Mouse (Mus musculus): ENCODE measurements around the gene Exph5. TPM values are rescaled to one million over a fixed set of nuclear protein-coding genes. Genes with fewer than 3 reads are reported as not detected.

Exph5 gene
- polyA plus RNA-seq (2017; shearing (Covaris generic)) = 0.22 TPM

GRCm38 (mm10) chr9:53301269-53301720, at the start of gene Exph5:
Exph5 (plus strand) TSS chr9:53301670.

DNA sequence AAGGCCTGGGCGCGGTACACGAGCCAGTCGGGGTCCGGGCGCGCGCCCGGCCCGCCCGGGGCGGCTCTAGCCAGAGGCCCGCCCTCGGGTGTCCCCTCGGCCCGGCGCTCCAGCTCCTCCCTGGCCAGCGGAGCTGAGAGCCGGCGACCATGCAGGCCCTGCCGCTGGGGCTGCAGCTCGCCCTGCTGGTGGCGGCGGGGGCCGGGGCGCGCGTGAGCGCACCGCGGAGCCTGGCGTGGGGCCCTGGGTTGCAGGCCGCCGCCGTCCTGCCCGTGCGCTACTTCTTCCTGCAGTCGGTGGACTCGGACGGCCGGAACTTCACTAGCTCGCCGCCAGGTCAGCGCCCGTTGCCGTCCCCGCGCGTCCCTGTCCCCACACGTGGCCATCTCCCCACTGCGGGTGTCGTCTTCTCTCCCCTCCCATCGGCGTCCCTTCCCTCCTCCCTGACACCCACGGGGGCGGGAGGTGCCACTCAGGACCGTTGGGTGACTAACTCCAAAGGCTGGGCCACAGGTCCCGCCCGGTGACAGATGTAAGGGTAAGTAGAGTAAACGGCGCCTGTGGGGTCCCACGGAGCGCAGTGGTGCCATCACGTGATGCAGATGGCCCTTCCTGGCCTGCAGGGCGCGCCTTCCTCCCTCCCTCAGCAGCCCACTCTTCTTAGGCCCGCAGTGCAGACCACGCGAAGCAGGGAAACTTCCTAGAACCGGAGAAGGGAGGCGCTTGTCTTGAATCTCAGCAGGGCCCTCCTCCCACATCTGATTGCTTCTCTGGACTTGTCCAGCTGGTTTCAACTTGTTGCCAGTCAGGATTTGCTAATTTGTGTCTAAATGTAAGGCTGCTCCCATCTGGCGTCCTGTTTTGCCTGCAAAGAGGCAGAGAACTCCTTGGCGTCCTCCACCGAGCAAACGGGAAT, 82.7 kb downstream of the Exph5 start, which contains the start of gene Kdelc2:
TSS of gene Kdelc2 (plus strand) at position 75 of the 916 bp plus-strand sequence.

GRCm38 (mm10) chr9:53402291-53402711, 100.8 kb downstream of the Exph5 start, which contains the start of gene 4930550C14Rik:
4930550C14Rik (plus strand) TSS chr9:53402325.

Other genes with a start within 250 kb of the Exph5 start
- 62.9 TPM for gene Ddx10, start 53.6 kb upstream of the Exph5 start, polyA plus RNA-seq (2017; shearing (Covaris generic))
- 0.27 TPM for gene Kdelc2, start 82.4 kb downstream of the Exph5 start, polyA plus RNA-seq (2017; shearing (Covaris generic))
- gene 4930550C14Rik, start 100.7 kb downstream of the Exph5 start, polyA plus RNA-seq (2017; shearing (Covaris generic)) = 0.29 TPM
- gene Atm, start 235.1 kb downstream of the Exph5 start, polyA plus RNA-seq (2017; shearing (Covaris generic)) = 27.1 TPM
- gene Npat, start 235.4 kb downstream of the Exph5 start, polyA plus RNA-seq (2017; shearing (Covaris generic)) = 19.7 TPM

All from naive thymus-derived CD4-positive, alpha-beta T cell, adult 5 months (primary cell).